Mouse (Mus musculus) megakaryocyte progenitor cell, adult 5-6 weeks (primary cell): ENCODE data around the gene Casp1. TPM values are rescaled to one million over a fixed set of nuclear protein-coding genes. Genes with fewer than 3 reads are reported as not detected.

ENCODE experiments used
- total RNA-seq, 2 experiments: library from RNA; stranded (forward) in 1 of 2; stranded (reverse) in 1 of 2; fragments of 157-497, 149-512 nt in 1 of 2; fragments of 200-1000 nt in 1 of 2; gene quantifications; 2 replicates each; pipeline versions ENCODE4 v1.2.3 to v1.2.4; 2015 to 2017

Casp1 gene
- total RNA-seq, 2 experiments from 2014 or later = 69.5 to 97.7 TPM

Other genes starting within 250 kb of the Casp1 start
- gene Casp4, start 10.3 kb downstream of the Casp1 start, total RNA-seq (2015) = 34.0 and 34.4 TPM in 2 replicates
- gene Casp4, start 10.3 kb downstream of the Casp1 start, total RNA-seq (2017) = 16.9 and 22.8 TPM in 2 replicates
- gene Casp12, start 46.9 kb downstream of the Casp1 start, total RNA-seq (2015) = 2.4 and 3.4 TPM in 2 replicates
- 1.2 and 1.9 TPM in 2 replicates for gene Casp12, start 46.9 kb downstream of the Casp1 start, total RNA-seq (2017)